Mouse (Mus musculus) heart, embryonic 14.5 days (tissue): ENCODE measurements around the gene Pax5. TPM values are rescaled to one million over a fixed set of nuclear protein-coding genes. Genes with fewer than 3 reads are reported as not detected.

Experiments
- ATAC-seq: fragments of 200-750 bp; cut with Nextera tagmentation; 2 replicates; pipeline ENCODE4 v1.8.0; 2017; ENCODE audit warnings: low read depth, moderate TSS enrichment; ENCODE audit not compliant: insufficient number of reproducible peaks, insufficient read depth, low FRiP score
- H3K27ac ChIP-seq, 2 experiments: fragments of 200-500 bp in 1 of 2; fragments of 300-500 bp in 1 of 2; sonication (generic) in 1 of 2; replicated peaks in 1 of 2; 2 replicates each; pipeline ENCODE4 v1.5.1; 2012 to 2014; ENCODE audit warnings: low read depth in 2 of 2, low read length in 2 of 2, control low read depth in 1 of 2, mild to moderate bottlenecking in 1 of 2, mixed read lengths in 1 of 2; ENCODE audit not compliant: control insufficient read depth in 1 of 2, insufficient read depth in 1 of 2
- H3K27me3 ChIP-seq: fragments of 300-500 bp; sonication (generic); 2 replicates; pipeline ENCODE4 v1.6.1; 2014; ENCODE audit warnings: mild to moderate bottlenecking, low read length, control low read depth; ENCODE audit not compliant: control insufficient read depth, insufficient read depth
- H3K36me3 ChIP-seq: fragments of 300-500 bp; sonication (generic); 2 replicates; pipeline ENCODE4 v1.6.1; 2014; ENCODE audit warnings: mild to moderate bottlenecking, control low read depth, low read length, mixed read lengths; ENCODE audit not compliant: control insufficient read depth, insufficient read depth
- H3K4me1 ChIP-seq, 2 experiments: fragments of 200-500 bp in 1 of 2; fragments of 300-500 bp in 1 of 2; sonication (generic) in 1 of 2; 2 replicates each; pipeline ENCODE4 v1.6.1; 2012 to 2014; ENCODE audit warnings: low read length in 2 of 2, control low read depth in 1 of 2, mixed read lengths in 1 of 2; ENCODE audit not compliant: control insufficient read depth in 2 of 2, insufficient read depth in 2 of 2
- H3K4me2 ChIP-seq: fragments of 300-500 bp; sonication (generic); 2 replicates; pipeline ENCODE4 v1.6.1; 2014; ENCODE audit warnings: mild to moderate bottlenecking, low read length
- H3K4me3 ChIP-seq, 2 experiments: fragments of 200-500 bp in 1 of 2; fragments of 300-500 bp in 1 of 2; sonication (generic) in 1 of 2; 2 replicates each; pipeline ENCODE4 v1.5.1; 2012 to 2014; ENCODE audit warnings: low read length in 2 of 2, mild to moderate bottlenecking in 2 of 2, control low read depth in 1 of 2, low read depth in 1 of 2, moderate library complexity in 1 of 2; ENCODE audit not compliant: control insufficient read depth in 1 of 2, insufficient read depth in 1 of 2
- H3K9ac ChIP-seq: fragments of 300-500 bp; sonication (generic); 2 replicates; pipeline ENCODE4 v1.6.1; 2014; ENCODE audit warnings: mild to moderate bottlenecking, low read length
- H3K9me3 ChIP-seq: fragments of 300-500 bp; sonication (generic); 2 replicates; pipeline ENCODE4 v1.6.1; 2016; ENCODE audit warnings: low read length, control low read depth; ENCODE audit not compliant: control insufficient read depth
- WGBS: fragments of 180-500 bp; shearing (Covaris S2); extraction: QIAGEN DNeasy Blood & Tissue Kit; methylation state at CpG from one replicate; pipeline ENCODE4 v1.1.7; 2014; 5-methylcytosine and 5-hydroxymethylcytosine counted together
- polyA plus RNA-seq: library from polyadenylated mRNA; unstranded; fragments of >200 nt; fragmentation: Nextera tagmentation; extraction: Ambion mirVana; gene quantifications from 2 replicates; pipeline ENCODE4 v1.2.1, GENCODE M21; 2014

Pax5 gene
- polyA plus RNA-seq, 1 experiment from 2014 or later, result not detected

- H3K9me3 ChIP-seq, result no peaks in the 10 kb centered on the region
- peak overlapping the region; percentile 38; the same call in 1 of the 2 replicates for H3K4me2 ChIP-seq
- ATAC-seq, result no peak
- H3K4me1 ChIP-seq, result peaks cover 0 to 9% of the 10 kb centered on the region in 2 experiments; a peak in 3 of 4 replicates
- no peaks in the 10 kb centered on the region for H3K36me3 ChIP-seq
- WGBS, result 2% methylated on average over 25 of the region's 25 CpGs
- H3K27ac ChIP-seq, result no peak overlapping the region
- H3K9ac ChIP-seq, result no peak overlapping the region
- H3K27me3 ChIP-seq, result peaks cover 96% of the 10 kb centered on the region
- H3K4me3 ChIP-seq, result peak overlapping the region in 1 of 2 experiments; percentile 22; a peak in 1 of 4 replicates
Observed at GRCm38 (mm10) chr4:44711136-44711900, 1.0 kb upstream of the Pax5 start.

- peak overlapping the region in 1 of 2 experiments; percentile 8; a peak in 1 of 4 replicates for H3K4me3 ChIP-seq
- peaks cover 98% of the 10 kb centered on the region for H3K27me3 ChIP-seq
- 2% methylated on average over 30 of the region's 30 CpGs for WGBS
- H3K36me3 ChIP-seq, result no peaks in the 10 kb centered on the region
- no peak for ATAC-seq
- no peak overlapping the region for H3K27ac ChIP-seq
- peaks cover 0 to 9% of the 10 kb centered on the region in 2 experiments; a peak in 3 of 4 replicates for H3K4me1 ChIP-seq
- H3K4me2 ChIP-seq, result no peak overlapping the region
- no peaks in the 10 kb centered on the region for H3K9me3 ChIP-seq
- H3K9ac ChIP-seq, result no peak overlapping the region
Observed at GRCm38 (mm10) chr4:44710701-44711097, 412 bp upstream of the Pax5 start.

- H3K9ac ChIP-seq, result no peak overlapping the region
- H3K27me3 ChIP-seq, result peaks cover 98% of the 10 kb centered on the region
- H3K27ac ChIP-seq, result no peak overlapping the region
- peaks cover 0 to 8% of the 10 kb centered on the region in 2 experiments; a peak in 3 of 4 replicates for H3K4me1 ChIP-seq
- ATAC-seq, result no peak
- H3K4me3 ChIP-seq, result no peak overlapping the region
- H3K36me3 ChIP-seq, result no peaks in the 10 kb centered on the region
- no peak overlapping the region for H3K4me2 ChIP-seq
- no peaks in the 10 kb centered on the region for H3K9me3 ChIP-seq
Observed at GRCm38 (mm10) chr4:44709091-44709695, 1.1 kb downstream of the Pax5 start.

GRCm38 (mm10) chr4:44708311-44708710, 2.0 kb downstream of the Pax5 start:
- Histone ChIP-seq H3K27me3 (peaks cover 98% of the 10 kb centered on the region), H3K27ac (no peak overlapping the region), H3K4me2 (no peak overlapping the region), H3K9me3 (no peaks in the 10 kb centered on the region), H3K4me3 (no peak overlapping the region), H3K9ac (no peak overlapping the region), H3K36me3 (no peaks in the 10 kb centered on the region), H3K4me1 (peaks cover 2 to 14% of the 10 kb centered on the region in 2 experiments; a peak in 3 of 4 replicates)
- no peak for ATAC-seq
- WGBS, result 55% methylated on average over 8 of the region's 8 CpGs

GRCm38 (mm10) chr4:44706865-44707264, 3.4 kb downstream of the Pax5 start:
- WGBS, result 17% methylated on average over 1 of the region's 1 CpGs
- H3K4me2 ChIP-seq, result no peak overlapping the region
- H3K4me1 ChIP-seq, result peaks cover 2 to 13% of the 10 kb centered on the region in 2 experiments; a peak in 3 of 4 replicates
- no peak overlapping the region for H3K27ac ChIP-seq
- no peaks in the 10 kb centered on the region for H3K36me3 ChIP-seq
- H3K27me3 ChIP-seq, result peaks cover 98% of the 10 kb centered on the region
- no peaks in the 10 kb centered on the region for H3K9me3 ChIP-seq
- no peak for ATAC-seq
- no peak overlapping the region for H3K9ac ChIP-seq
- H3K4me3 ChIP-seq, result no peak overlapping the region

GRCm38 (mm10) chr4:44705967-44706366, 4.3 kb downstream of the Pax5 start:
- H3K9me3 ChIP-seq, result no peaks in the 10 kb centered on the region
- H3K4me2 ChIP-seq, result no peak overlapping the region
- 0% methylated on average over 7 of the region's 7 CpGs for WGBS
- H3K36me3 ChIP-seq, result no peaks in the 10 kb centered on the region
- H3K9ac ChIP-seq, result no peak overlapping the region
- no peak overlapping the region for H3K4me3 ChIP-seq
- no peak overlapping the region for H3K27ac ChIP-seq
- peaks cover 98% of the 10 kb centered on the region for H3K27me3 ChIP-seq
- ATAC-seq, result no peak
- H3K4me1 ChIP-seq, result peaks cover 2 to 11% of the 10 kb centered on the region in 2 experiments; a peak in 3 of 4 replicates

GRCm38 (mm10) chr4:44705151-44705550, 5.1 kb downstream of the Pax5 start:
- H3K27ac ChIP-seq, result no peak overlapping the region
- 0% methylated on average over 3 of the region's 3 CpGs for WGBS
- no peak overlapping the region for H3K4me3 ChIP-seq

More at GRCm38 (mm10) chr4:44705151-44705550, 5.1 kb downstream of the Pax5 start:
- Histone ChIP-seq H3K9ac (no peak overlapping the region), H3K36me3 (no peaks in the 10 kb centered on the region), H3K4me1 (peaks cover 2 to 11% of the 10 kb centered on the region in 2 experiments; a peak in 3 of 4 replicates), H3K27me3 (peaks cover 99% of the 10 kb centered on the region), H3K9me3 (no peaks in the 10 kb centered on the region), H3K4me2 (no peak overlapping the region)
- ATAC-seq, result no peak
